Mouse (Mus musculus): ENCODE results near the gene Shq1. TPM values are rescaled to one million over a fixed set of nuclear protein-coding genes. Genes with fewer than 3 reads are reported as not detected.

The Shq1 gene
- total RNA-seq (2021), result 1 to 10 TPM; 7.8 to 9.5 TPM

GRCm38 (mm10) chr6:100670880-100671344, at the start of gene Shq1:
Gene Shq1 (minus strand): TSS chr6:100671157.
- peak; percentile 86 for DNase-seq
- intact Hi-C loops (cut with DNase I), result loop anchor here (10.0 kb wide), 1 partner anchor 584 kb away; no protein-coding TSS in a partner anchor

GRCm38 (mm10) chr6:100720098-100720501, 49.1 kb upstream of the Shq1 start:
- intact Hi-C loops (cut with DNase I), result no loop called here
- DNase-seq, result no peak

GRCm38 (mm10) chr6:100716817-100717216, 45.9 kb upstream of the Shq1 start:
- DNase-seq, result no peak

GRCm38 (mm10) chr6:100716152-100716551, 45.2 kb upstream of the Shq1 start:
- intact Hi-C loops (cut with DNase I), result no loop called here
- DNase-seq, result no peak

More at GRCm38 (mm10) chr6:100716817-100717216, 45.9 kb upstream of the Shq1 start:
- intact Hi-C loops (cut with DNase I), result no loop called here

GRCm38 (mm10) chr6:100715296-100715828, 44.4 kb upstream of the Shq1 start:
- intact Hi-C loops (cut with DNase I), result no loop called here
- no peak for DNase-seq

- intact Hi-C loops (cut with DNase I), result no loop called here
- no peak for DNase-seq
Observed at GRCm38 (mm10) chr6:100710866-100711265, 39.9 kb upstream of the Shq1 start.

- intact Hi-C loops (cut with DNase I), result no loop called here
- no peak for DNase-seq
Observed at GRCm38 (mm10) chr6:100710170-100710569, 39.2 kb upstream of the Shq1 start.

GRCm38 (mm10) chr6:100709483-100709882, 38.5 kb upstream of the Shq1 start:
- peak; percentile 72 for DNase-seq
- intact Hi-C loops (cut with DNase I), result no loop called here

- DNase-seq, result peak; percentile 40
- intact Hi-C loops (cut with DNase I), result no loop called here
Observed at GRCm38 (mm10) chr6:100708996-100709395, 38.0 kb upstream of the Shq1 start.

- intact Hi-C loops (cut with DNase I), result no loop called here
- no peak for DNase-seq
Observed at GRCm38 (mm10) chr6:100708248-100708647, 37.3 kb upstream of the Shq1 start.

- no peak for DNase-seq
- intact Hi-C loops (cut with DNase I), result no loop called here
Observed at GRCm38 (mm10) chr6:100707557-100707956, 36.6 kb upstream of the Shq1 start.

- intact Hi-C loops (cut with DNase I), result no loop called here
- DNase-seq, result no peak
Observed at GRCm38 (mm10) chr6:100706861-100707260, 35.9 kb upstream of the Shq1 start.

- intact Hi-C loops (cut with DNase I), result no loop called here
- DNase-seq, result no peak
Observed at GRCm38 (mm10) chr6:100705366-100705811, 34.4 kb upstream of the Shq1 start.

GRCm38 (mm10) chr6:100704574-100705365, 33.8 kb upstream of the Shq1 start, which contains the start of gene Gxylt2:
Gene Gxylt2 (plus strand): TSS chr6:100704734.
- intact Hi-C loops (cut with DNase I), result no loop called here
- DNase-seq, result peak; percentile 47

GRCm38 (mm10) chr6:100704197-100704573, 33.2 kb upstream of the Shq1 start:
- intact Hi-C loops (cut with DNase I), result no loop called here
- DNase-seq, result no peak

- intact Hi-C loops (cut with DNase I), result no loop called here
- DNase-seq, result peak; percentile 44
Observed at GRCm38 (mm10) chr6:100700774-100701173, 29.8 kb upstream of the Shq1 start.

- intact Hi-C loops (cut with DNase I), result no loop called here
- DNase-seq, result no peak
Observed at GRCm38 (mm10) chr6:100699986-100700385, 29.0 kb upstream of the Shq1 start.

- no peak for DNase-seq
- intact Hi-C loops (cut with DNase I), result no loop called here
Observed at GRCm38 (mm10) chr6:100686341-100686740, 15.4 kb upstream of the Shq1 start.

GRCm38 (mm10) chr6:100678636-100679035, 7.7 kb upstream of the Shq1 start:
- no peak for DNase-seq
- intact Hi-C loops (cut with DNase I), result loop anchor here (10.0 kb wide), 1 partner anchor 576 kb away; no protein-coding TSS in a partner anchor

GRCm38 (mm10) chr6:100676461-100676860, 5.5 kb upstream of the Shq1 start:
- no peak for DNase-seq
- intact Hi-C loops (cut with DNase I), result loop anchor here (10.0 kb wide), 1 partner anchor 578 kb away; no protein-coding TSS in a partner anchor

GRCm38 (mm10) chr6:100674974-100675373, 4.0 kb upstream of the Shq1 start:
- DNase-seq, result no peak
- intact Hi-C loops (cut with DNase I), result loop anchor here (2.0 to 10.0 kb wide), 2 partner anchors 202 to 580 kb away; no protein-coding TSS in a partner anchor

- no peak for DNase-seq
- intact Hi-C loops (cut with DNase I), result loop anchor here (10.0 kb wide), 1 partner anchor 583 kb away; no protein-coding TSS in a partner anchor
Observed at GRCm38 (mm10) chr6:100671401-100671800, 444 bp upstream of the Shq1 start.

All from left cerebral cortex, postnatal 4 days (tissue).